Mouse (Mus musculus): Measurements from ENCODE around the gene Gp1bb.

DNA sequence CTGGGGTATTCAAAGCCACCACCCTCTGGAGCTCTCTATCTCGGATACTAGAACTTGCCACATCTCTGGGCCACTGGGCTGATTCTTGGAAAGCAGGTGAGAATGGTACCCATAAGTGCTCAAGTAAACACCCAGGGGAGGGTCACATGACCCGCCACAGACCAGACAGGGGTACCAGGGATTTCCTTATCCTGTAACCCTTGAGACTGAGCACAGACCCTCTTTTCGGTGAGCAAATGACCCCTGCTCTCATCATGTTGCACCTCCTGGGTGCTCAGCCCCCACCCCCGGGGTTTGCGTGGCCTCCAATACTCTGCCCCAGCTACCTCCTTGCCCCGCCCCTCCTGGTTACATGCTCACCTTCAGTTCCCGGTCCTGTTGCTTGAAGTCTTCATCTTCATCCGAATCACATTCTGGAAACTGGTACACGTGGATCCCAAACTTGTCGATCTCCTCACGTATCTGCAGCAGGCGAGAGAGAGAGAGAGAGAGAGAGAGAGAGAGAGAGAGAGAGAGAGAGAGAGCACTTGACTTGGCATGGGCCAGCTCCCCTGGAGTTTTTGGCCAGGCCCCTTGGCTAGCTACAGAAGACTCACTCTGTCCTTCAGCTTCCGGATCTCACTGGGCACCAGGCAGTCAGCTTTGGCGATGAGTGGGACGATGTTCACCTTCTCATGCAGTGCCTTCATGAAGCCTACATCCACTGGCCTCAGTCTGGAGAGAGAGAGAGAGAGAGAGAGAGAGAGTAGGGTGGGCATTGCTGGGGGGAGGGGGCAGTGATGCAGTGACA lies 1.7 kb upstream of the Gp1bb start:
- TF ChIP-seq GATA1 (IDR thresholded peaks at IDR 0.05; ENCODE audit: low read depth, low read length) (no peak), EP300 (IDR thresholded peaks at IDR 0.05; ENCODE audit: low read depth in 1 of 2, low read length in 2 of 2) (no peak), USF1 (IDR thresholded peaks at IDR 0.05; ENCODE audit: low read depth, low read length) (peak; percentile 46; the same call in 1 of the 2 replicates)
